Mouse (Mus musculus): ENCODE measurements around the gene Cyth4. TPM values are rescaled to one million over a fixed set of nuclear protein-coding genes. Genes with fewer than 3 reads are reported as not detected.

Gene Cyth4
- total RNA-seq, 2 experiments from 2014 or later: 1.9 TPM

DNA sequence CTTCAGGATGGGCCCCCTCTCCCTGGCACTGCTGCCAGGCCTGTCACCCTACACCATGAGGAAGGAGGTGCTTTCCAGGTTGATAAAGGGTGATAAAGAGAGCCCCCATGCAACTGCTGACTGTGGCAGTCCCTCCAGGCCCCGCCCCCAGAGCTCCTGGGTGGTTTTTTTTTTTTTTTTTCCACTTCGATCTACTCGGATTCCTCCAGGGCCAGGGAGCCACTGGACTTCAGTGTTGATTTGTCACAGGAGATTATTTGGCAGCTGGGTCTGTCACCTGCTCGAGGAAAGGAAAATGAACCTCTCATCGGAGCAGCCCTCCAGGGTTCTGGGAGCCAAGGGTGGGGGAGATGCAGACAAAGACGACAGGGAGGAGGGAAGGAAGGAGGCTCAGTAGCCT is 46.8 kb downstream of the Cyth4 start:
- TF ChIP-seq CTCF (IDR thresholded peaks at IDR 0.05): no peak
- intact Hi-C loops (cut with DNase I): no loop called here
- H3K27ac ChIP-seq: no peak overlapping the region
- no peak overlapping the region for H3K4me3 ChIP-seq
- no peak for DNase-seq

DNA sequence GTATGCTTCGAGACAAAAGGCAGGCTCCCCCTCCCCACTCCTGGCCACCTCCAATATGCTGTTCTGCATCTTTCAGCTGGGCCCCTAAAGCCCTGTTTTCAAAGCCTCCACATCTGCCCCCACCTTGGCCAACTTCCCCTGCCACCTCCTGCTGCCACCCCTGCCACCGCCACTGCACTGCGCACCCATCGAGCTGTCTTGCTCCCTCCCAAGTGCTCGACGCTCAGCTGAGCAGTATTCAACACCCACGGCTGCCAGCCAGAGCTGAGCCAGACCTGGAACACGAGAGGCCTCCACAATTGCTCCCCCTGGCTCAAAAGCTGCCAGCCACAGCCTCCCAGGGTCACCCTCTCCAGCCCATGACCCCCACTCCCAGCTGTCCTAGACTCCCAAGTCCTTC is 47.8 kb downstream of the Cyth4 start:
- DNase-seq: no peak
- no peak overlapping the region for H3K4me3 ChIP-seq
- no peak overlapping the region for H3K27ac ChIP-seq
- no peak for TF ChIP-seq CTCF (IDR thresholded peaks at IDR 0.05)
- intact Hi-C loops (cut with DNase I): no loop called here

GRCm38 (mm10) chr15:78647746-78648145 is 50.9 kb downstream of the Cyth4 start:
- no peak for TF ChIP-seq CTCF (IDR thresholded peaks at IDR 0.05)
- Histone ChIP-seq H3K27ac (no peak overlapping the region), H3K4me3 (no peak overlapping the region)
- peak; percentile 44 for DNase-seq
- intact Hi-C loops (cut with DNase I): no loop called here

- no peak overlapping the region for H3K27ac ChIP-seq
- no peak for DNase-seq
- H3K4me3 ChIP-seq: no peak overlapping the region
- TF ChIP-seq CTCF (IDR thresholded peaks at IDR 0.05): no peak
- intact Hi-C loops (cut with DNase I): no loop called here
Measured at GRCm38 (mm10) chr15:78651169-78651568, 54.3 kb downstream of the Cyth4 start.

DNA sequence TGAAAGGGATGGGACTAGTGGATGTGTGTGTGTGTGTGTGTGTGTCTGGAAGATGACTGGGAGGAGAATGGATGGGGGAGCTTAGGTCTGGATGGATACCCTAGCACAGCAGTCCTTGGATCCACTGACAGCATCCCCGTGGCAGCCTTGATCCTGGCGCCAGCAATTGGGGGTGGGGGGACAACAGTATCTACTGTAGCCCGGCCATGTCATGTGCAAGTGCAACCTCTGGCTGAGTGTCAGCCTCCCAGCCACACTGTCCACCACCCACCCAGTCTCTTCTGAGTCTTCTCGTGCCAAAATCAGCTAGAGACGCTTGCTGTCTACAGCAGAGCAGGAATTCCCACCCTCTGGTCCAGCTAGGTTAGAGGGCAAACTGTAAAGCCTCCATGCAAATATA is 67.4 kb downstream of the Cyth4 start:
- intact Hi-C loops (cut with DNase I): no loop called here
- H3K4me3 ChIP-seq: no peak overlapping the region
- DNase-seq: no peak
- H3K27ac ChIP-seq: no peak overlapping the region
- TF ChIP-seq CTCF (IDR thresholded peaks at IDR 0.05): no peak

- Histone ChIP-seq H3K27ac (no peak overlapping the region), H3K4me3 (no peak overlapping the region)
- DNase-seq: no peak
- TF ChIP-seq CTCF (IDR thresholded peaks at IDR 0.05): no peak
- intact Hi-C loops (cut with DNase I): no loop called here
Measured at GRCm38 (mm10) chr15:78669221-78669871, 72.5 kb downstream of the Cyth4 start.

- Histone ChIP-seq H3K4me3 (no peak overlapping the region), H3K27ac (no peak overlapping the region)
- DNase-seq: no peak
- no peak for TF ChIP-seq CTCF (IDR thresholded peaks at IDR 0.05)
- intact Hi-C loops (cut with DNase I): no loop called here
Measured at GRCm38 (mm10) chr15:78670341-78670740, 73.5 kb downstream of the Cyth4 start.

Other genes starting within 250 kb of the Cyth4 start
- not detected for gene Tex33, start 201.1 kb upstream of the Cyth4 start, total RNA-seq (2021)
- 10 to 100 TPM; 18.2 to 18.8 TPM for gene Tst, start 191.1 kb upstream of the Cyth4 start, total RNA-seq (2021)
- gene Mpst, start 190.6 kb upstream of the Cyth4 start, total RNA-seq (2021): 10 to 100 TPM; 61.9 to 66.9 TPM
- 10 to 100 TPM in 1 of 2 experiments, 1 to 10 TPM in 1; 8.9 to 17.2 TPM for gene Kctd17, start 168.5 kb upstream of the Cyth4 start, total RNA-seq (2021)
- not detected for gene Tmprss6, start 128.4 kb upstream of the Cyth4 start, total RNA-seq (2021)
- not detected for gene Il2rb, start 101.8 kb upstream of the Cyth4 start, total RNA-seq (2021)
- gene C1qtnf6, start 65.6 kb upstream of the Cyth4 start, total RNA-seq (2021): 1 to 10 TPM; 2.7 to 7.6 TPM
- under 1 TPM in 1 of 2 experiments, not detected in 1; 0.05 TPM for gene Sstr3, start 52.4 kb upstream of the Cyth4 start, total RNA-seq (2021)
- 1 to 10 TPM; 1.4 to 1.7 TPM for gene Rac2, start 24.3 kb upstream of the Cyth4 start, total RNA-seq (2021)
- gene Elfn2, start 121.7 kb downstream of the Cyth4 start, total RNA-seq (2021): under 1 TPM in 1 of 2 experiments, not detected in 1; 0.03 TPM
- gene Mfng, start 176.4 kb downstream of the Cyth4 start, total RNA-seq (2021): 1 to 10 TPM; 2.6 to 3.1 TPM
- 1 to 10 TPM; 6.1 to 6.8 TPM for gene Card10, start 206.0 kb downstream of the Cyth4 start, total RNA-seq (2021)
- gene Cdc42ep1, start 245.6 kb downstream of the Cyth4 start, total RNA-seq (2021): 1 to 10 TPM; 8.5 to 10.0 TPM

Data from gastrocnemius, adult 2 months (tissue).